Mouse (Mus musculus) limb, embryonic 11.5 days (tissue): ENCODE results near the gene Enox1. TPM values are rescaled to one million over a fixed set of nuclear protein-coding genes. Genes with fewer than 3 reads are reported as not detected.

Experiments
- ATAC-seq: fragments of 200-750 bp; cut with Nextera tagmentation; 2 replicates; pipeline ENCODE4 v1.8.0; 2017; ENCODE audit warnings: low read depth; ENCODE audit not compliant: insufficient number of reproducible peaks, low FRiP score, low TSS enrichment
- DNase-seq: peaks from one replicate; pipeline ENCODE4 v3.0.0-alpha.2; 2015; ENCODE audit warnings: low spot score
- H3K27ac ChIP-seq: fragments of 300-500 bp; sonication (generic); replicated peaks from 2 replicates; pipeline ENCODE4 v1.5.1; 2014; ENCODE audit warnings: low read depth, mild to moderate bottlenecking, low read length
- H3K27me3 ChIP-seq: fragments of 300-500 bp; sonication (generic); 2 replicates; pipeline ENCODE4 v1.6.1; 2014; ENCODE audit warnings: mild to moderate bottlenecking, low read length, mixed read lengths; ENCODE audit not compliant: control insufficient read depth, insufficient read depth
- H3K36me3 ChIP-seq: fragments of 300-500 bp; sonication (generic); 2 replicates; pipeline ENCODE4 v1.6.1; 2014; ENCODE audit warnings: mild to moderate bottlenecking, low read length, moderate library complexity, mixed read lengths; ENCODE audit not compliant: control insufficient read depth, insufficient read depth
- H3K4me1 ChIP-seq: fragments of 300-500 bp; sonication (generic); 2 replicates; pipeline ENCODE4 v1.6.1; 2014; ENCODE audit warnings: low read length, mixed read lengths; ENCODE audit not compliant: control insufficient read depth, insufficient read depth
- H3K4me2 ChIP-seq: fragments of 300-500 bp; sonication (generic); 2 replicates; pipeline ENCODE4 v1.6.1; 2014; ENCODE audit warnings: low read depth, mild to moderate bottlenecking, moderate library complexity; ENCODE audit not compliant: severe bottlenecking
- H3K4me3 ChIP-seq: fragments of 300-500 bp; sonication (generic); 2 replicates; pipeline ENCODE4 v1.5.1; 2014; ENCODE audit warnings: low read depth, low read length
- H3K9ac ChIP-seq: fragments of 300-500 bp; sonication (generic); 2 replicates; pipeline ENCODE4 v1.6.1; 2014; ENCODE audit warnings: mild to moderate bottlenecking, low read length
- H3K9me3 ChIP-seq: fragments of 300-500 bp; sonication (generic); 2 replicates; pipeline ENCODE4 v1.6.1; 2016; ENCODE audit warnings: low read length; ENCODE audit not compliant: control insufficient read depth
- WGBS: fragments of 180-500 bp; shearing (Covaris S2); extraction: QIAGEN DNeasy Blood & Tissue Kit; methylation state at CpG from one replicate; pipeline ENCODE4 v1.1.7; 2014; 5-methylcytosine and 5-hydroxymethylcytosine counted together
- polyA plus RNA-seq: library from polyadenylated mRNA; unstranded; fragments of >200 nt; fragmentation: Nextera tagmentation; extraction: Ambion mirVana; gene quantifications from 2 replicates; pipeline ENCODE4 v1.2.1, GENCODE M21; 2014

Enox1 gene
- polyA plus RNA-seq, 1 experiment from 2014 or later = 5.6 TPM

- DNase-seq (no peak), ATAC-seq (no peak)
- H3K27ac ChIP-seq = no peak overlapping the region
- no peaks in the 10 kb centered on the region for H3K27me3 ChIP-seq
- no peak overlapping the region for H3K4me2 ChIP-seq
- H3K4me1 ChIP-seq = no peaks in the 10 kb centered on the region
- H3K9me3 ChIP-seq = no peaks in the 10 kb centered on the region
- 70% methylated on average over 12 of the region's 12 CpGs for WGBS
- no peaks in the 10 kb centered on the region for H3K36me3 ChIP-seq
- no peak overlapping the region for H3K4me3 ChIP-seq
- no peak overlapping the region for H3K9ac ChIP-seq
Observed at GRCm38 (mm10) chr14:77272248-77272930, 115.8 kb downstream of the Enox1 start.

- no peak overlapping the region for H3K27ac ChIP-seq
- WGBS = 57% methylated on average over 13 of the region's 13 CpGs
- no peaks in the 10 kb centered on the region for H3K4me1 ChIP-seq
- no peak overlapping the region for H3K9ac ChIP-seq
- H3K9me3 ChIP-seq = no peaks in the 10 kb centered on the region
- no peaks in the 10 kb centered on the region for H3K27me3 ChIP-seq
- DNase-seq (peak; percentile 25), ATAC-seq (no peak)
- no peak overlapping the region for H3K4me3 ChIP-seq
- H3K4me2 ChIP-seq = no peak overlapping the region
- H3K36me3 ChIP-seq = no peaks in the 10 kb centered on the region
Observed at GRCm38 (mm10) chr14:77272931-77273446, 116.4 kb downstream of the Enox1 start.

- H3K27ac ChIP-seq = no peak overlapping the region
- no peaks in the 10 kb centered on the region for H3K4me1 ChIP-seq
- no peaks in the 10 kb centered on the region for H3K9me3 ChIP-seq
- no peaks in the 10 kb centered on the region for H3K27me3 ChIP-seq
- ATAC-seq (no peak), DNase-seq (no peak)
- H3K4me3 ChIP-seq = no peak overlapping the region
- WGBS = 73% methylated on average over 6 of the region's 6 CpGs
- H3K36me3 ChIP-seq = no peaks in the 10 kb centered on the region
- no peak overlapping the region for H3K9ac ChIP-seq
- H3K4me2 ChIP-seq = no peak overlapping the region
Observed at GRCm38 (mm10) chr14:77273721-77274120, 117.2 kb downstream of the Enox1 start.

- Histone ChIP-seq H3K36me3 (no peaks in the 10 kb centered on the region), H3K9ac (no peak overlapping the region), H3K27ac (no peak overlapping the region), H3K27me3 (no peaks in the 10 kb centered on the region), H3K4me1 (no peaks in the 10 kb centered on the region), H3K9me3 (no peaks in the 10 kb centered on the region), H3K4me3 (no peak overlapping the region), H3K4me2 (no peak overlapping the region)
- no peak for ATAC-seq
- WGBS = 96% methylated on average over 6 of the region's 6 CpGs
- DNase-seq = no peak
Observed at GRCm38 (mm10) chr14:77275607-77276006, 119.0 kb downstream of the Enox1 start.

GRCm38 (mm10) chr14:77279143-77279542 is 122.6 kb downstream of the Enox1 start:
- no peak for DNase-seq
- ATAC-seq = no peak
- 61% methylated on average over 4 of the region's 4 CpGs for WGBS
- Histone ChIP-seq H3K4me1 (no peaks in the 10 kb centered on the region), H3K9ac (no peak overlapping the region), H3K27ac (no peak overlapping the region), H3K9me3 (no peaks in the 10 kb centered on the region), H3K27me3 (no peaks in the 10 kb centered on the region), H3K36me3 (no peaks in the 10 kb centered on the region), H3K4me2 (no peak overlapping the region), H3K4me3 (no peak overlapping the region)

GRCm38 (mm10) chr14:77280454-77280853 is 123.9 kb downstream of the Enox1 start:
- Histone ChIP-seq H3K9me3 (no peaks in the 10 kb centered on the region), H3K36me3 (no peaks in the 10 kb centered on the region), H3K27me3 (no peaks in the 10 kb centered on the region), H3K4me3 (no peak overlapping the region), H3K27ac (no peak overlapping the region), H3K4me1 (no peaks in the 10 kb centered on the region), H3K4me2 (no peak overlapping the region), H3K9ac (no peak overlapping the region)
- 88% methylated on average over 2 of the region's 2 CpGs for WGBS
- DNase-seq (no peak), ATAC-seq (no peak)

GRCm38 (mm10) chr14:77280893-77281292 is 124.3 kb downstream of the Enox1 start:
- Histone ChIP-seq H3K27ac (no peak overlapping the region), H3K9ac (no peak overlapping the region), H3K9me3 (no peaks in the 10 kb centered on the region), H3K4me2 (no peak overlapping the region), H3K4me1 (no peaks in the 10 kb centered on the region), H3K36me3 (no peaks in the 10 kb centered on the region), H3K4me3 (no peak overlapping the region), H3K27me3 (no peaks in the 10 kb centered on the region)
- 71% methylated on average over 7 of the region's 7 CpGs for WGBS
- ATAC-seq = no peak
- DNase-seq = no peak

GRCm38 (mm10) chr14:77283939-77284338 is 127.4 kb downstream of the Enox1 start:
- no peak for DNase-seq
- Histone ChIP-seq H3K4me2 (no peak overlapping the region), H3K36me3 (no peaks in the 10 kb centered on the region), H3K4me3 (no peak overlapping the region), H3K27ac (no peak overlapping the region), H3K27me3 (no peaks in the 10 kb centered on the region), H3K4me1 (no peaks in the 10 kb centered on the region), H3K9me3 (no peaks in the 10 kb centered on the region), H3K9ac (no peak overlapping the region)
- ATAC-seq = no peak
- WGBS = 75% methylated on average over 4 of the region's 4 CpGs

GRCm38 (mm10) chr14:77285453-77285852 is 128.9 kb downstream of the Enox1 start:
- H3K27ac ChIP-seq = no peak overlapping the region
- no peaks in the 10 kb centered on the region for H3K36me3 ChIP-seq
- 87% methylated on average over 3 of the region's 3 CpGs for WGBS
- H3K4me1 ChIP-seq = no peaks in the 10 kb centered on the region
- ATAC-seq (no peak), DNase-seq (no peak)
- H3K27me3 ChIP-seq = no peaks in the 10 kb centered on the region
- H3K9me3 ChIP-seq = no peaks in the 10 kb centered on the region
- no peak overlapping the region for H3K4me2 ChIP-seq
- no peak overlapping the region for H3K4me3 ChIP-seq
- no peak overlapping the region for H3K9ac ChIP-seq
